Mouse (Mus musculus): ENCODE measurements around the gene Add3. TPM values are rescaled to one million over a fixed set of nuclear protein-coding genes. Genes with fewer than 3 reads are reported as not detected.

Gene Add3
- polyA plus RNA-seq, 1 experiment from 2014 or later, result 29.9 TPM

DNA sequence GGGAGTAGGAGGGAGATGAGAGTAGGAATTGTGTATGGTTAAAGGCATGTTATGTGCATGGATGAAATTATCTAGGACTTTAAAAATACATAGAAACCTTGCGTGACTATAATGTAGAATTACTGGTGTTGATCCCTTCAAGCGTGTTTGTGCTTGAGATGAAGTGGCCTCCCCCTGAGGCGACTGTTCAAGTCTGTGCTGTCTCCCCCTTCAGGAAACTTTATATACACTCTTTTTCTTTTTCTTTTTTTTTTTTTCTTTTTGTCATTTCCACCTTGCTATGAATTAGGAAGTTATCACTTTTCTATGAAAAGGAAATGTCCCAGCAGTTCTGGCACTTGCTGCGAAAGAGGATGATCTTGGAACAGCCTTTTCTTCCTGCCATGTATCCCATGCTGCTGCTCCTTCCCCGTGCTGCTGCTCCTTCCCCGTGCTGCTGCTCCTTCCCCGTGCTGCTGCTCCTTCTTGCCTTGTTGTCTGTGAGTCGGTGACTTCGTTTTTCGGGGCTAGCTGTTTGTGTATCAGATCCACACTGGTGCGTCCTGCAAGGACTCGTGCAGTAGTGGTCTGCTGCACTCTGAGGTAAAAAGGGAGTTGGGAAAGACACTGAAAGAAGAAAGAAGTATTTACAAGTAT is 40.0 kb downstream of the Add3 start:
- ATAC-seq (replicated peaks), result no peak
- Histone ChIP-seq H3K4me1 (peaks cover 14% of the 10 kb centered on the region), H3K4me2 (replicated peaks) (no peak overlapping the region), H3K27me3 (no peaks in the 10 kb centered on the region), H3K4me3 (no peak overlapping the region), H3K9ac (replicated peaks) (no peak overlapping the region), H3K9me3 (no peaks in the 10 kb centered on the region), H3K36me3 (no peaks in the 10 kb centered on the region), H3K27ac (replicated peaks) (no peak overlapping the region)
- 80% methylated on average over 12 of the region's 12 CpGs for WGBS

DNA sequence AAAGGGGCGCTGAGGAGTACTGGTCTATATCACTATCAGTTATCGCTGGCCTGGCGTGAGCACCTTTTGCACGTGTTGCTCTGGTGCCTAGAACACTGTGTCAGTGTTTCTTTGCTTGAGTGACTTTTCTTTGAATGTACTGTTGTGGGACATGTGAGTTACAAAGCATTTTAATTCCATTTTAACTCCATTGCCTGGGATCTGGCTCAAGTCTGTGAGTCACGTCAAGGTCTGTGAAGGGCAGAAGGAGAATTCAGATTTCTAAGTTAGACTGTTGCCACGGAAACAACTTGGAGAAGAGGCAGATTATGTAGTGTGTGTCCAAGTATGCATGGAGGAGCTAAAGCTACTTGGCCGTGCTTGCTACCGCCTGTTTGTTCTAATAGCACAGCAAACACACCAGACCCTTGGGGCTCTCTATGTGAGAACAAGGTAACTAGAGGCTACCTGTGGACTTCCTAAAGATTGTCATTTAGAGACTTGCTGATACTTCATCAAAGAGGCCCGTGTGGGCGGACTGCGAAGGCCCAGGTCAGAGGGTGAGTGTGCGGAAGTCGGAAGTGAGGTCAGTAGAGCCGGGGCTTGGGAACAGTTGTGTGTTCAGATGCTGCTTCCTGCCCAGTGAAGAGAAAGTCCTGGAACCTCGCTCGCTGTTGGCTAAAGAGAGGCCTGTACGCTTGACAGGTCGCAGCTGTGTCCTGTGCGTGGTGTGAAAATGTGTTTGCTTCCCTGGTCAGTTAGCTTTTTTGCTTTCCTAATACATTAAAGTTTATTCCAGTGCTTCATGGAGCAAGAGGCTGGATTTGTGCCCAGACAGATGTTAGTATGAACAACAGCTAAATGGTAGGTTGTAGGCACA is 41.0 kb downstream of the Add3 start:
- 76% methylated on average over 19 of the region's 19 CpGs for WGBS
- H3K27ac ChIP-seq (replicated peaks), result no peak overlapping the region

DNA sequence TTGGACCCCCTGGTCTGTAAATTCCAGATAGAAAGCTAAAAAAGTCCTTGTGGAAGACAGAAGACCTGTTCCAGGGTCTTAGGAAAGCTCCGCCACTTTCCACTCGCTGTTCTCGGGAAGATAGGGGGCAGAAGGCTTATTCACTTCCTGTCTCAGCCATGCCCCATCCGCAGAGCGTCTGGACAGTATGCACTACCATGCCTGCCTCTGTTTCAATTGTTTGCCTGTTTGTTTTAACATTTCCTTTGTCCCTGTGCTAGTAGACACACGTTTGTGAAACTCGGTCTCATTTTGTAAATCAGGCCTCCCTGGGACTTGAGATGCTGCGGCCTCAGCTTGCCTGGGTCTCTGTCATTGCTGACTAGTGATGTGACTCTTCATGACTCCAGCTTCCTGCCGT is 43.4 kb downstream of the Add3 start:
- no peaks in the 10 kb centered on the region for H3K36me3 ChIP-seq
- no peak for ATAC-seq (replicated peaks)
- no peak overlapping the region for H3K4me2 ChIP-seq (replicated peaks)
- 75% methylated on average over 9 of the region's 9 CpGs for WGBS
- peaks cover 14% of the 10 kb centered on the region for H3K4me1 ChIP-seq
- H3K4me3 ChIP-seq, result no peak overlapping the region
- H3K9ac ChIP-seq (replicated peaks), result no peak overlapping the region
- H3K27me3 ChIP-seq, result no peaks in the 10 kb centered on the region
- no peak overlapping the region for H3K27ac ChIP-seq (replicated peaks)
- H3K9me3 ChIP-seq, result no peaks in the 10 kb centered on the region

More for the DNA sequence above, 41.0 kb downstream of the Add3 start:
- H3K4me1 ChIP-seq, result peaks cover 14% of the 10 kb centered on the region
- no peak overlapping the region for H3K4me3 ChIP-seq
- ATAC-seq (replicated peaks), result no peak
- H3K4me2 ChIP-seq (replicated peaks), result no peak overlapping the region
- H3K27me3 ChIP-seq, result no peaks in the 10 kb centered on the region
- H3K9me3 ChIP-seq, result no peaks in the 10 kb centered on the region
- no peak overlapping the region for H3K9ac ChIP-seq (replicated peaks)
- H3K36me3 ChIP-seq, result no peaks in the 10 kb centered on the region

DNA sequence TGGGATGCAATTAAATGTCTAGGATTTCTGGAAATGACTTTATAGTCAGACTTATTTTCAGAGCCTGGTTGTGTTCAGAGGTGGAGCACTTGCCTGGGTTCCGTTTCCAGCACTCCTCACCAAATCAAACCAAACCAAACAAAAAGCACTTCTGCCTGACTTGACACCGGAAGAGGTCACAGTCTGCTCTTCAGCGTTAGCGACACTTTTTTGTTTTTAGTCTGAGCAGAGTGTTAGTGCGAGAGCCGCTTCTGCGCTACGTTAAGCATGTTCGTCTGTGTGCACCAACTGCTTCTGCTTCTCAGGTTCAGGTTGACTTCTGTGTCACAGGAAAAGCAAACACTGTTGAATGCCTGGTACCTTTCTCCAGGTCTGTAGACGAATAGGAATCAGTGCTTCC is 44.0 kb downstream of the Add3 start:
- Histone ChIP-seq H3K4me1 (peaks cover 14% of the 10 kb centered on the region), H3K27me3 (no peaks in the 10 kb centered on the region), H3K27ac (replicated peaks) (no peak overlapping the region), H3K36me3 (no peaks in the 10 kb centered on the region), H3K9me3 (no peaks in the 10 kb centered on the region), H3K4me2 (replicated peaks) (no peak overlapping the region), H3K9ac (replicated peaks) (no peak overlapping the region), H3K4me3 (no peak overlapping the region)
- ATAC-seq (replicated peaks), result no peak
- WGBS, result 62% methylated on average over 10 of the region's 10 CpGs

DNA sequence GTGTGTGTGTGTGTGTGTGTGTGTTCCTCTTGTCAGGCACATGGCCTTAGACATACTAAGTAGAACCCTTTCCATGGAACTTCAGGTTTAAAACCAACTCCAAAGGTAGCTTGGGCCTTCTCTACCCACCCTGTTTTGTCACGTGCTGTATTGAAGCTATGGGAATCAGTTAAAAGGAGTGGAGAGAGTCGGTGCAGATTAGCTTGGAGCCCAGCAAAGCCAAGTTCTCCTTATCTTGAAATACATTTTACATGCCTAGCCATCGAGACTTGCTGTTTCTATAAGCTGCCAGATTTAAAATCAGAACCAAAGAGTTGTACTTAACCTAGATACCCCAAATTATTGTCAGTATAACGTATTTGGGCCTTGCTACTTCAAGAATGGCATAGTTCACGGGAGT is 44.7 kb downstream of the Add3 start:
- Histone ChIP-seq H3K9me3 (no peaks in the 10 kb centered on the region), H3K4me2 (replicated peaks) (no peak overlapping the region), H3K36me3 (no peaks in the 10 kb centered on the region), H3K27ac (replicated peaks) (no peak overlapping the region), H3K27me3 (no peaks in the 10 kb centered on the region), H3K9ac (replicated peaks) (no peak overlapping the region), H3K4me1 (peaks cover 14% of the 10 kb centered on the region), H3K4me3 (no peak overlapping the region)
- ATAC-seq (replicated peaks), result no peak
- WGBS, result 86% methylated on average over 5 of the region's 5 CpGs

DNA sequence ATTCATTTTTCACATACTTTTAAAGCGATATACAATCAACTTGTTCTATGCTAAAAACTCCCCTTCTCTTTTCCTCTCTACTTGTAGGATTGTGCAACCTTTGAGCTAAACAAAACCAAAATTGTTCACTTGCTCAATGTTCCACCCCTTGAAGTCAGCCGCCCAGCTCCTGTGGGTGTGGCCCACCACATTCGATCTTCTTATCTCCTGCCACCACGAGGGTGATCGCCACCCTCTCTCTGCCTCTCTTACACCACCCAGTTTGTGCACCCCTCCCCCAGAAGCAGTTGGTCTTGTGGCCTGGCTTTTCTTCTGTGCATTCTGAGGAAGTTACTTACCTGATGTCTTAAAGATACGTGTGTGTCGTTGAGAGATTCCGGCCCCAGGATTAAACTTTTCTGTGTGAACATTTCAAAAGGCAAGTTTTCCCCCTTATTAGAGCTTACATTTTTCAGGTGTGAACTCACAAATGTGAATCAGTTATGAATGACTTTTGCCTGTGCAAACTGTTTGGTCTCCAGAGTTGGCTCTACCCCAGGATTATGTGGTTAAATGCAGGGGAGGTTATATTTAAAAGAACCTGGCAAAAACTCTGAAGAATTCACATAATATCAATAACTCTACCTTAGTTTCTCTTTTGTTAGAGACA is 45.4 kb downstream of the Add3 start:
- Histone ChIP-seq H3K9me3 (no peaks in the 10 kb centered on the region), H3K4me1 (peaks cover 14% of the 10 kb centered on the region), H3K9ac (replicated peaks) (no peak overlapping the region), H3K27ac (replicated peaks) (no peak overlapping the region), H3K4me2 (replicated peaks) (no peak overlapping the region), H3K4me3 (no peak overlapping the region), H3K27me3 (no peaks in the 10 kb centered on the region), H3K36me3 (no peaks in the 10 kb centered on the region)
- ATAC-seq (replicated peaks), result no peak
- 70% methylated on average over 8 of the region's 8 CpGs for WGBS

DNA sequence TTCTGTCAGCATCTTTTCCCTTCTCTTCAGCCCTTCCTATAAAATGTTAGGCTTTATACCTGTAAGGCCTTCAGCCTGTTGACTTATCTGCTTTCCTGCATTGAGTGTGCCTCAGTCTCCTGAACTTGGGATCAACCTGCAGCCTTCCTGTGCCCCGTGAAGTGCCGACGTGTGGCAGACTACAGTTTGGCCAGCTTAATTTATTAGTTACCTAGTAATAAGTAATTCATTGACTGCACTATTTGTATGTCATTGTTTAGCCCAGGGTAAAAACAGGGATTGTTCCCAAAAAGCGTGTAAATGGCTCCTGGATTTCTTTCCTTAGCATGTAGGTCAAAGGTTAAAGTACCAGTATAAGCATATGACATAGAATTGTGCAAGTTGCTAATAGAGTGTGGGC is 46.2 kb downstream of the Add3 start:
- Histone ChIP-seq H3K4me3 (no peak overlapping the region), H3K9ac (replicated peaks) (no peak overlapping the region), H3K27me3 (no peaks in the 10 kb centered on the region), H3K4me2 (replicated peaks) (no peak overlapping the region), H3K9me3 (no peaks in the 10 kb centered on the region), H3K4me1 (peaks cover 7% of the 10 kb centered on the region), H3K36me3 (no peaks in the 10 kb centered on the region), H3K27ac (replicated peaks) (no peak overlapping the region)
- ATAC-seq (replicated peaks), result no peak
- 76% methylated on average over 4 of the region's 4 CpGs for WGBS

DNA sequence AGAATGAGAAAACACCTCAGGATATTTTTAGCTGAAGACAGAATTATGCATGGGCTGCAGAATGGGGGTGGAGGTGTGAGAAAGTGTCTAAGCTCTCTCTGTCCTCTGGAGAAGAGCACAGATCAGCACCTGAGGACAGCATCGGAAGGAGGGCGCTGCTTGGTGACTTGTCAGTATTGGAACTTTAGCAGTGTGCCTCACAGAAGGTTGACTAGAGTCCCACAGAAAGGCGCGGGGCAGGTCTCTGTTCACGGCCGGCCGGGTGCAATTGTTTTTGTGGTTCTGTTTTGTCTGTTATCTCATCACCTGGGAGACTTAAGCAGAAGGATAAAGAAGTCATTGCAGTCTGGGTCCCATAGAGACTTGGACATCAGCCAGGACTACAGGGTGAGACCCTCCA is 47.3 kb downstream of the Add3 start:
- no peaks in the 10 kb centered on the region for H3K27me3 ChIP-seq
- no peak overlapping the region for H3K9ac ChIP-seq (replicated peaks)
- H3K36me3 ChIP-seq, result no peaks in the 10 kb centered on the region
- H3K27ac ChIP-seq (replicated peaks), result no peak overlapping the region
- ATAC-seq (replicated peaks), result no peak
- no peaks in the 10 kb centered on the region for H3K9me3 ChIP-seq
- H3K4me1 ChIP-seq, result peaks cover 4% of the 10 kb centered on the region; the same call in 1 of the 2 replicates
- H3K4me2 ChIP-seq (replicated peaks), result no peak overlapping the region
- H3K4me3 ChIP-seq, result no peak overlapping the region
- 75% methylated on average over 7 of the region's 7 CpGs for WGBS

DNA sequence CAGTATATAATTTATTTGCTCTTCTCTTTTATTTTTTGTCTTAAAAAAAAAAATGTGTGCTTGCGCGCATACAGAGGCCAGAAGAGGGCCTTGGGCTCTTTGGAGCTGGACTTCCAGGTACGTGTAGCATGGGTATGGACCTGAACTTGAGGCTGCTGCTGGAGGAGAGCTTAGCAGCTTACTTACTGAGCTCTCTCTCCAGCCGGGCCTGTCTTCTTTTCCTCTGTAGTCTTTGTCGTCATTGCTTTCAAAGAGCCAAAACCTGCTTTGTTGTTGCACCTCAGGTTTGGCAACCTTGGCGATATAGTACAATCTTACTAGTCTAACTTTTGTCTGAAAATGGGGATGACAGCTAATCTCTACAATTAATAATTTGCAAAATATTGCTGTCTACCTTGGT is 47.9 kb downstream of the Add3 start:
- Histone ChIP-seq H3K9me3 (no peaks in the 10 kb centered on the region), H3K4me2 (replicated peaks) (no peak overlapping the region), H3K36me3 (no peaks in the 10 kb centered on the region), H3K4me1 (peaks cover 4% of the 10 kb centered on the region; the same call in 1 of the 2 replicates), H3K4me3 (no peak overlapping the region), H3K9ac (replicated peaks) (no peak overlapping the region), H3K27ac (replicated peaks) (no peak overlapping the region), H3K27me3 (no peaks in the 10 kb centered on the region)
- ATAC-seq (replicated peaks), result no peak
- 79% methylated on average over 6 of the region's 6 CpGs for WGBS

DNA sequence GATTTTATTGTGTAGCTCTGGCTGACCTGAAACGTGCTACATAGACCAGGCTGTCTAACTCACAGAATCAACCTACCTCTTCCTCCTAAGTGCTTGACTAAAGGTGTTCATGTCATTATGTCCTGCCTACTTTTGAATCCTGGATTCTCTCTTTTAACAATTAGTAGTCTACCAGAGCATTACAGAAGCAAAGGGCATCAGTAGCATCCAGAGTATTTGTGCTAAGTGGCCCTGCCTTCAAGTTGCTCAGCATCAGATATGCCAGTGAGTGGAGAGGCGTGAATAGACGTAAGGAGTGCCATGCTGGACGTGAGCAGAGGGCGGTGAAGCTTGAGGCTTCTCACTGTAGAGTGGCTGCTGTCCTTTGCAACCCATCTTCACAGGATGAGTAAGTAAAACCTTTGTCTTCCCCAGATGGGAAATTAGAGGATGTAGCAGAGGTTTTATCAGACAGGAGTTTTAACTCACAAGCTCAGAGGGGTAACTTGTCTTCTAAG is 48.5 kb downstream of the Add3 start:
- H3K36me3 ChIP-seq, result no peaks in the 10 kb centered on the region
- H3K9ac ChIP-seq (replicated peaks), result no peak overlapping the region
- ATAC-seq (replicated peaks), result no peak
- H3K4me1 ChIP-seq, result peaks cover 4% of the 10 kb centered on the region; the same call in 1 of the 2 replicates
- H3K4me2 ChIP-seq (replicated peaks), result no peak overlapping the region
- H3K27me3 ChIP-seq, result no peaks in the 10 kb centered on the region
- H3K9me3 ChIP-seq, result no peaks in the 10 kb centered on the region
- H3K27ac ChIP-seq (replicated peaks), result no peak overlapping the region
- WGBS, result 87% methylated on average over 5 of the region's 5 CpGs
- H3K4me3 ChIP-seq, result no peak overlapping the region

DNA sequence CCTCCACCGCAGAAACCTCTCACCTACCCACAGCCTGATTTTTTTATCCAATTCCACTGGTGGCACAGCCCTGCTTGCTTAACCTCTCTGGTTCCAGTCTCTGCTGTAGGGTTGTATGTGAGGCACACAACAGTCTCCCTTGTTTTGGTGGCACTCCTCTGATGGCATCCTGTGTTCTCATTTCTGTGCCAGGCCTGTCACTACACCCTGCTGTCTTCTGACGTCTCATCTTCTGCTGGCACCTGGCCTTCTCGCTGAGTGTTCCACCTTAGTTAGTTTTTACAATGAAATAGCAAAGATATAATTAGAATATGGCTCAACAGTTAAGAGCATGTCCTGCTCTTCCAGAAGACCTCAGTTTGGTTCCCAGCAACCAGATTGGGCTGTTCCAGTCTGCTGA is 49.5 kb downstream of the Add3 start:
- H3K27ac ChIP-seq (replicated peaks), result no peak overlapping the region
- no peaks in the 10 kb centered on the region for H3K9me3 ChIP-seq
- no peaks in the 10 kb centered on the region for H3K27me3 ChIP-seq
- no peaks in the 10 kb centered on the region for H3K36me3 ChIP-seq
- no peak overlapping the region for H3K4me3 ChIP-seq
- no peak for ATAC-seq (replicated peaks)
- no peak overlapping the region for H3K4me2 ChIP-seq (replicated peaks)
- no peak overlapping the region for H3K9ac ChIP-seq (replicated peaks)
- H3K4me1 ChIP-seq, result peaks cover 2% of the 10 kb centered on the region; the same call in 1 of the 2 replicates
- WGBS, result 78% methylated on average over 3 of the region's 3 CpGs

DNA sequence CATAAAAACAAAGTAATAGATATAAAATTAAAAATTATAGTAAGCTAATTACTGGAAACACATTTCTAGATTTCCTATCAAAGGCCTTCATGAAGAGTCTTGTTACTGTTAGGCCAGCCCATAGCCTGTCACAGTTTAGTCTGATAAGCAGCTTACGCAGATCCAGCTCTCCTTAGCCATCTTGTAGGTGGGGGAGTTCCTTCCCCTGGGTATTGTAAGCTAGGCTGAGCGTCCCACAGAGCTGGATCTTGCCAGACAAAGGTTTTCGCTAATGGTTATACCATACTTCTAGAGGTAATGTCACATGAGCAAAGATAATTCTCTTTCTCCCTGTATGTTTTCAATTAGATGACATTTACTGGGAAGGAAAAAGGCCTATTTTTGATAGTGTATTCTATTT is 50.0 kb downstream of the Add3 start:
- no peaks in the 10 kb centered on the region for H3K27me3 ChIP-seq
- WGBS, result 71% methylated on average over 3 of the region's 3 CpGs
- no peaks in the 10 kb centered on the region for H3K36me3 ChIP-seq
- H3K9me3 ChIP-seq, result no peaks in the 10 kb centered on the region
- ATAC-seq (replicated peaks), result no peak
- no peak overlapping the region for H3K9ac ChIP-seq (replicated peaks)
- no peak overlapping the region for H3K4me2 ChIP-seq (replicated peaks)
- no peak overlapping the region for H3K27ac ChIP-seq (replicated peaks)
- no peak overlapping the region for H3K4me3 ChIP-seq
- peaks cover 7% of the 10 kb centered on the region; the same call in 1 of the 2 replicates for H3K4me1 ChIP-seq

All from forebrain, embryonic 15.5 days (tissue).